Mouse (Mus musculus) spleen, postnatal 36 days (tissue): ENCODE measurements around the gene Ddx19b.
"Not testable (repeated sequence)": the region's sequence is repeated elsewhere in the genome, so short reads cannot be mapped to it uniquely, and the experiment has no call there.

ENCODE experiments used
- DNase-seq, 2 experiments: peaks; one replicate each; pipeline ENCODE4 v3.0.0; 2022; ENCODE audit warnings: low spot score in 2 of 2, mixed read lengths in 1 of 2

Ddx19b gene

GRCm38 (mm10) chr8:111031572-111031971, at the start of gene Ddx19b:
Gene Ddx19b (minus strand): TSS chr8:111031751.
- DNase-seq = no peak

DNA sequence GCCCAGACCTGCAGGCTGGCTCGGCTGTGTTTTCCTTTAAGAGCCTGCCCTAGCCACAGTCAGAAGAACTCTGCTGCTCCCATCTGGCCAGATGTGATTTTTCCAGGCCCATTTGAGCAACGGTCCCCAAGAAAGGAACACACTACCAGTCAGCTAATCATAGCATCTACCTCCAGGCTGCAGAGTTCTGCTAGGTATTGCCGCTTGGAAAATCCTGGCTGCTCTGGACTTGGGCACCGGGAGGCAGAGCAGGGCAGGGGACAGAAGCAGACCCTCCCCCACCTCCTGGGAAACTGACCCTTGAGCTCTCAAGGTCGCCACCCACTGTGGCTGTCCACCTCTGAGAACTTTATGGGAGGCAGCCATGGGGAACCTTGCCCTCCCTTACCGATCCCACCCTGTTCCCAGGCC, 48.3 kb upstream of the Ddx19b start:
- DNase-seq = no peak

DNA sequence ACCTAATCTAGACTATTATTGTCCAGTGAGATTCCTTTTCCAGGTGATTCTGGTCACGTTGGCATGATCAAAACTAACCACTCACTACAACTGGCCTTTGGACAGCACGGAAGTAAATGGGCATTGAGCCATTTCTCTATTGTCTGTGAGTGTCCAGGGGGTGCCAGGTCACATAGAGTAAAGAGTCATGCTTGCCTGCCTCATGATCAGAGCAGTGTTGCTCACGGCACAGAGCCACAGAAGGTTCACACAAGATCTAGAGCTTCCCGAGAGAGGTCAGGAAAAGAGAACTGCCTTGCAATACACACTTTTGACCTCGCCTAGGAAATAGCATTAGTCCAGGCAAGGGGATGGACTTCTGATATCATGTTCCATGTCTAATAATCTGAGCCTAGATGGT, 47.9 kb upstream of the Ddx19b start:
- no peak for DNase-seq

GRCm38 (mm10) chr8:111075926-111076325, 44.4 kb upstream of the Ddx19b start:
- no peak for DNase-seq

DNA sequence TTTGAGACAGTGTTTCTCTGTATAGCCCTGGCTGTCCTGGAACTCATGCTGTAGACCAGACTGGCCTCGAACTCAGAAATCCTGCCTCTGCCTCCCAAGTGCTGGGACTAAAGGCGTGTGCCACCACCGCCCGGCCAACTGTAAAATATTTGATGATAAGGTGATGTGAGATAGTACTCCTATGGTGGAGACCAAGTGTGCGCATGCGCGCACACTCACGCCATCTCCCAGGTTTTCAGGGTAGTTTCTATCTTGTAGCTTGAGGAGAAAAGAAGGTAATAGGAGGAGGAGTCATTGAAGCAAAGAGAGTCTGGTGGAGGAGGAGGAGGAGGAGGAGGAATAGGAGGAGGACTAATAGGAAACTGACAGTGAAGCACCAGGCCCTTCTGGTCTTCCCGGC, 37.1 kb upstream of the Ddx19b start:
- not testable (repeated sequence) for DNase-seq

DNA sequence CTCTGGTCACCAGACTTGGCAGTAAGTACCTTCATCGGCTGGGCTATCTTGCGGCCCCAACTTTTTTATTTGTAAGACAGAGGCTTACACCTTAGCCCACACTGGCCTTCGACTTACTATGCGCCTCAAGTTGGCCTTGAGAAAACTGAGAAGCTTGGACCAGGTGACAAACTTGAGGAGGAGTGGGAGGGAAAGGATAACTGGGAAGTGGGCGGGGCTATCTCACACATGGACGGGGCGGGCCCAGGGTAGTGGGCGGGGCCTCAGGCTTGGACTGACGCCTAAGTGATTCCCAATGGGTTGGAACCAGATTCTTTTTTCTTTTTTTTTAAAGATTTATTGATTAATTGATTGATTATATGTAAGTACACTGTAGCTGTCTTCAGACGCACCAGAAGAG, 35.9 kb upstream of the Ddx19b start:
- no peak for DNase-seq

- no peak for DNase-seq
Observed at GRCm38 (mm10) chr8:111066308-111066707, 34.8 kb upstream of the Ddx19b start.

- no peak for DNase-seq
Observed at GRCm38 (mm10) chr8:111062893-111063292, 31.3 kb upstream of the Ddx19b start.

- DNase-seq = peak; percentile 78 to 86
Observed at GRCm38 (mm10) chr8:111062072-111062757, 30.7 kb upstream of the Ddx19b start.

DNA sequence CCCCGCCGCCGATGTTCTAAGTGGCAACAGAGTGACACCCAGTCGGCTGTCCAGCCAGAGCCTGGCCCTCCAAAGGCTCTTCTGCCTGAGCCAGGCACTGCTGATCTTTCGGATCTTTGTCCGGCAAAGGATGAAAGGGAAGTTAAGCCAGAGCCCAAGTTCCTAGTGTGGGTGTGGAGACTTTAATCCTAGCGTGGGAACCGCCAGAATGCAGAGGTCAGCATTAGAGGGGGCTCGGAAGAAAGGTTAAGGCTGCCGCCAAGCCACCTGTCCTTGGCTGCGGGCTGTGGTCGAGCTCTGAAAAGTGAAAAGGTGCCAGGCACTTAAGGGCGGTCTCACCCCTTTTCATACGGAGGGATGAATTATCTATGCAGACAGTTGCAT, 30.1 kb upstream of the Ddx19b start:
- DNase-seq = no peak

GRCm38 (mm10) chr8:111058946-111059572, 27.5 kb upstream of the Ddx19b start:
- no peak for DNase-seq

DNA sequence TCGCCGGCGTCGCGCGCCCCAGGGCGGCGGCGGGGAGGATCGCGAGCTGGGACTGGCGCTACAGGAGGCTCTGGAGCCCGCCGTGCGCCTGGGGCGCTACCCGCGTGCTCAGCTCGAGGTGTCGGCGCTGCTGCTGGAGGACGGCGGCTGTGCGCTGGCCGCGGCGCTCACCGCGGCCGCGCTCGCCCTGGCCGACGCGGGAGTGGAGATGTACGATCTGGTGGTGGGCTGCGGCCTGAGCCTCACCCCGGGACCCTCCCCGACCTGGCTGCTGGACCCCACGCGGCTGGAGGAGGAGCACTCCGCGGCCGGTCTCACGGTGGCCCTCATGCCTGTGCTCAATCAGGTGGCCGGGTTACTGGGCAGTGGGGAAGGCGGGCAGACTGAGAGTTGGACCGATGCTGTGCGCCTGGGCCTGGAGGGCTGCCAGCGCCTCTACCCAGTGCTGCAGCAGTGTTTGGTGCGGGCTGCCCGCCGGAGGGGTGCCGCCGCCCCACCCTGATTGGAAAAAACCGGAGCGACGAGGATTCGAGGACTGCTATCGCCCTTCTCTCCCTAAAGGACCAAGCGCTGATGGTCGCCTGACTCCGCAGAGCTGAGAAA, 25.2 kb upstream of the Ddx19b start:
- peak in 1 of 2 experiments; percentile 8 for DNase-seq

GRCm38 (mm10) chr8:111056158-111056663, 24.7 kb upstream of the Ddx19b start, which contains the start of gene Exosc6:
Gene Exosc6 (plus strand): TSS chr8:111056339.
- DNase-seq = peak; percentile 89 to 93

DNA sequence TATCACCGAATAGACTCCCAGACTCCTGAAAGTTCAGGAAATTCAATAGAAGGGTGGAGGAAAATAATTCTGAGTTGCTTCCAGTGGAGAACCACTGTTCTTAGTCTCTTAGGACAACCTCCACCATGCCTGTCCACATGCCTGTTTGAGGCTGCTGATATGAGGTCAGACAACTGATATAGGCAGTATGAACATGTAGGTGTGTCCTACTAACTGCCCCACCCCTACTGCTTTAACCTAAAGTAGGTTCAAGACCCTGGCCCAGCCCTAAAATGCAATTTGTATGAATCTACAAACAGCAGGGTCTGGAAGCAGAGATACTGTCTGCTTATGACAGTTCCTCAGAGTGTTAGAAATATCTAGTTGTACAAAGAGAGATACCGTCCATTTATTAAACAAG, 24.1 kb upstream of the Ddx19b start:
- no peak for DNase-seq

DNA sequence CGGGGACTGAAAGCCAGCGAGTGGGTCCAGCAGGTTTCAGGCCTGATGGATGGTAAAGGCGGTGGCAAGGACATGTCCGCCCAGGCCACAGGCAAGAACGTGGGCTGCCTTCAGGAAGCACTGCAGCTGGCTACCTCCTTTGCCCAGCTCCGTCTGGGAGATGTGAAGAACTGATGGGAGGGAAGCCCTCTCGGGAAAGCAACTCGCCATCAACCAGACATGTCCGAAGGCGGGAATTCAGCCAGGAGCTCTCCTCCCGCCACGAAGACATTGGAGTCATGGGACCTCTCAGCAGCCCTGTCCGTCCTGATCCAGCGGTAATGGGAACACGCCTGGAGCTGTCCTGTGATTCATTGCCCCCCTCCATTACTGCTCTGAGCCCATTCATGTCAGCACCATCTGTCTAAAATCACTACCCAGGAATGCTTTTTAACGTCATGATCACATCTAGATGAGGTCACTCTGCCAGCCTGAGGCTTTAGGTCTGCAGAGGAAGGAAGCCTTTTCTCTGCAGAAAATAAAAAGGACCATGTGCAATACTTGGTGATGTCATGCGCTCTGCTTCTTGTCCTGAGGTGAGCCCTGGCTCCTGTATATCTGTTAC, 23.6 kb upstream of the Ddx19b start:
- no peak for DNase-seq

DNA sequence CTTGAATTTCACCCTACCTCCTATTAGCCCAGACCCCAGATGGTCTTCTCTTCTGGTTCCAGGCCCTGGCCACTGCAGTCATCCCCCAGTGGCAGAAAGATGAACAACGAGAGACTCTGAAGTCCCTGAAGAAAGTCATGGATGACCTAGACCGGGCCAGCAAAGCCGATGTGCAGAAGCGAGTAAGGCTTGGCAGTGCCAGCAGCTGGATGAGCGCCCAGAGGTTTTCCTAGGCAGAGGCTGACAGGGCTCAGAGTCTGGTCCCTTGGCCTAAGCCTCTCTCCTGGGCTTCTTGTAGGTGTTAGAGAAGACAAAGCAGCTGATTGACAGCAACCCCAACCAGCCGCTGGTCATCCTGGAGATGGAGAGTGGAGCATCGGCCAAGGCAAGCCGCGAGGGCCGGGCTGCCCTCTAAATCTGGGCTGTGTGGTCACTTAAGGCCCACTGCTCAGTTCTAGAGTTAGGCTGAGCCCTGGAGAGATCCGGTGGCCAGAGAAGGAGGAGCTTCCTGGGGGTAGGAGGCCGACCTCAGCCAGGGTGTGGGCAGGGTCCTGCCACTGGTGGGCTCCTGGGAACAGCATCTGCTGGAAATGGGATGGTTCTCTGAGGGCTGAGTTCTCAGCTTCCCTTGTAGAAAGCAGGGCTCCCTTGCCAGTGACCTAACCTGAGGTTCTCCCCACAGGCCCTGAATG, 22.4 kb upstream of the Ddx19b start:
- no peak for DNase-seq

DNA sequence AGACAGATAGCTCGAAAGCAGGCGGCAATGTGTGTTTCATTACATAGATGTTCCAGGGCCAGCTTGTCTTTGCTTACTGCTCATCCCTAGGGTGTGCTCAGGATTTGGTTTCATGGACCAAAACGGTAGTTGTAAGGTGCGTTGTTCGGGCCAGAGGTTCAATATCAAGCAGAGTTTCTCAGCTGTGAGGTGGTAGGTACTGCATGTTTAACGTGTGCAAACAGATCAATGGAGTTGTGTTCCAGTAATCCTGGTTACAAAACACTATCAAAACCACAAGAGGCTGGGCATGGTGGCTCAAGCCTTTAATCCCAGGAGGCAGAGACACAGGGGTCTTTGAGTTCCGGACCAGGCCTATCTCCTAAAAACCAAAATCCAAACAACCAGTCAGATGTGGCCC, 17.6 kb upstream of the Ddx19b start:
- no peak for DNase-seq

DNA sequence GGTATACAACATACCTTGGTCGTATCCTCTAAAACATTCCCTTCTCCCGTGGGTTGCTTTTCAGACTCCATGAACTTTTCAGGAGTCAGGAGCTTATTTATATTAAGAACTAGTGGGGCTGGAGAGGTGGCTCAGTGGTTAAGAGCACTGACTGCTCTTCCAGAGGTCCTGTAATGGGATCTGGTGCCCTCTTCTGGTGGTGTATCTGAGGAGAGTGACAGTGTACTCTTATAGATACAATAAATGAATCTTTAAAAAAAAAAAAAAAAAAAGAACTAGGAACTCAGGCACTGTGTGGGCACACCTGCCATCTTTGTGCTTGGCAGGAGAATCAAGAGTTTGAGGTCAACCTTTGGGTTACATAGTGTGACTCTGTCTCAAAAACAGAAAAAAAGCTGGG, 17.1 kb upstream of the Ddx19b start:
- DNase-seq = peak in 1 of 2 experiments; percentile 30

DNA sequence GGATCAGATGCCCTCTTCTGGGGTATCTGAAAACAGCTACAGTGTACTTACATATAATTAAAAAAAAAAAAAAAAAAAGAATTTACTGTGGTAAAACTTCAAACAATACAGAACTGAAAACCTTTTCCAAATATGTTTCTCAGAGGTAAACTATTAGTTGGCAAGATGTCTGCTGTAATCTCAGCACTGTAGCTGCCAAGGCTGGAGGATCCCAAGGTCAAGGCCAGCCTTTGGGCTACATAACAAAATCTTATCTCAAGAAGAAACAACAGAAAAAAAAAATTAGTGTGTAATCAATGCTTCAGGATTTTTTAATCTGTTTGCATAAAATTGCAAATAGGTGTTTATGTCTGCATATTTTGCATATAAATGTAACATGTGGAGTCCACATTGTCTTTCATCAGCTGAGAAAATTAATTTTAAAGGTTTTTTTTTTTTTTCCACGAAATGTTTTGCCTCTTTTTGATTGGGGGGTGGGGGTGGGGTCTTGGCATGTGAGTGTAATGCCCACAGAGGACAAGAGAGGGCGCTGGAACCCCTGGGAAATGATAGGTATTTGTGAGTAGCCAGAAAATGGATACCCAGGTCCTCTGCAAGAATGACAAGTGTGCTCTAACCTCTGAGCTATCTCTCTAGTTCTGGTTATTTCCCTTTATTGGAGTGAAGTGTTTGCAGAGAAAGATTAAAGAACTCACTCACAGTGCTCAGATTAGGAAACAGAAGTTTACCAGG, 12.6 kb upstream of the Ddx19b start:
- no peak for DNase-seq

GRCm38 (mm10) chr8:111042546-111042945, 11.0 kb upstream of the Ddx19b start:
- DNase-seq = no peak

DNA sequence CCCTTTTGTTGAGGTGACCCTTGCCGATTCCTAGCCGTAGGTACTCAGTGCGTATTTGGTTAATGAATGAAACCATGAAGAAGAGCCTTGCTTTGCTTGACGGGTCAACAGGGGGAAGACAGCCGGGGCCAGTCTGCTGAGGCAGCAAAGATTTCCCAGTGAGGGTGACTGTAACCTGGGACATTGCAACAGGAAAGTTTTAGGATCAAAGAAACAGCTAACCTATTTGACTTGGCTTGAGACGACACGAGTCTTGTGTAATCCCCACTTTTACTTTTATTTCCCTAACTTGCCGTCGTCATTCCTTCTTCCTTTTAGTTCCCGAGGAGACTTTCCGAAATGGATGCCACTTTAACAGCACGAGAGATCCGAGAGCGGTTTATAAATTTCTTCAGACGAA, 5.0 kb upstream of the Ddx19b start:
- no peak for DNase-seq
